ENCODE assay signal across 11 mouse cellular contexts in the genomic region with DNA sequence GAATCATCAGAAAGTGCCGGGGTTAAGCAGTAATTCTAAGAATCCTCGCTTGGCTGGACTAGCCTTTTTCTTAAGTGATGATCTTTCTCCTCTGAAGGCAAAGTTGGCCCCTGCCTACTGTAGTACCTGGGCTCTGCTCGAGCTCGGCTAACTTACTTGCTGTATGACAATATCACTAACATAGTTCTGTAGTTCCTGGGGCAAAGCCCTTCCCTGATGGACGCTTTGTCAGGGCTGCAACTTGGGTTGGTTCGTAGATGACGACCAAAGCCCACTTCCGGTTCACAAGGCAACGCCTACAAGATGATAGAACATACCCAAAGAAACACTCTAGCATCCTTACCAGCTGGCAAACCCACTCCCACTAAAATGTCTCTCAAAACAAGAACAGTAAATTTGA. TPM values are rescaled to one million over a fixed set of nuclear protein-coding genes. Genes with fewer than 3 reads are reported as not detected.
DNase-seq lines count a peak whose midpoint lies in the region; ATAC-seq and TF ChIP-seq lines count a peak whose summit lies in the region.
"Had no signal": no experiment of that assay in that cellular context is flagged by ENCODE, and none has a peak within 500 bp of the region (broad histone marks: within the 10 kb centered on the region; RNA-seq: fewer than 3 reads in every experiment).

No protein-coding gene starts in this region.

- WGBS in heart, embryonic 12.5 days = 81% methylated on average over 9 of the region's 9 CpGs
- 80% methylated on average over 9 of the region's 9 CpGs for WGBS in liver, adult 2 months
- WGBS in liver, embryonic 12.5 days (ENCODE audit: insufficient replicate concordance) = 68% methylated on average over 9 of the region's 9 CpGs
- WGBS in stomach, embryonic 14.5 days = 87% methylated on average over 9 of the region's 9 CpGs

- intact Hi-C loops in heart, postnatal 36 days (cut with DNase I) = no loop called here
- intact Hi-C loops in gastrocnemius, postnatal 14 days (cut with DNase I; ENCODE audit: low total_unique reads) = no loop called here

- no peak overlapping the region; the same call in 1 of the 2 replicates for H3K9ac ChIP-seq in heart, embryonic 12.5 days
- H3K9ac ChIP-seq in liver, adult 2 months (ENCODE audit: low read depth, low read length) = no peak overlapping the region
- H3K9ac ChIP-seq in liver, embryonic 12.5 days = no peak overlapping the region
- no peak overlapping the region for H3K9ac ChIP-seq in stomach, embryonic 14.5 days (replicated peaks; ENCODE audit: low read depth, low read length)

- peaks cover under 1% of the 10 kb centered on the region for H3K9me3 ChIP-seq in heart, embryonic 12.5 days (replicated peaks)
- H3K9me3 ChIP-seq in liver, embryonic 12.5 days (replicated peaks) = no peaks in the 10 kb centered on the region
- no peaks in the 10 kb centered on the region for H3K9me3 ChIP-seq in stomach, embryonic 14.5 days (ENCODE audit: control insufficient read depth, low read depth, low read length)

- H3K4me2 ChIP-seq in heart, embryonic 12.5 days = no peak overlapping the region
- H3K4me2 ChIP-seq in liver, embryonic 12.5 days = no peak overlapping the region
- H3K4me2 ChIP-seq in stomach, embryonic 14.5 days (replicated peaks; ENCODE audit: low read depth, low read length) = no peak overlapping the region

- H3K27ac ChIP-seq in heart, embryonic 12.5 days (ENCODE audit: poor library complexity, severe bottlenecking) = peak overlapping the region; percentile 98
- H3K27ac ChIP-seq in liver, adult 2 months (replicated peaks; ENCODE audit: insufficient read depth, low read depth, low read length) = peak overlapping the region; percentile 86
- no peak overlapping the region for H3K27ac ChIP-seq in liver, embryonic 12.5 days
- peak overlapping the region; percentile 91 for H3K27ac ChIP-seq in bone marrow macrophage, adult 2 months (ENCODE audit: insufficient read depth, low read depth, low read length)
- peak overlapping the region; percentile 66; the same call in 1 of the 2 replicates for H3K27ac ChIP-seq in stomach, embryonic 14.5 days (ENCODE audit: low read length)

- ATAC-seq in heart, embryonic 12.5 days (ENCODE audit: insufficient number of reproducible peaks, low FRiP score) = no peak
- ATAC-seq in liver, embryonic 12.5 days = no peak
- no peak for ATAC-seq in stomach, embryonic 14.5 days (ENCODE audit: insufficient number of reproducible peaks, insufficient read depth, low FRiP score, low read depth)
- no peak for ATAC-seq in cerebellum, adult (ENCODE audit: insufficient number of reproducible peaks, low FRiP score, low TSS enrichment)

- no peaks in the 10 kb centered on the region for H3K27me3 ChIP-seq in heart, embryonic 12.5 days (replicated peaks)
- H3K27me3 ChIP-seq in liver, adult 2 months (ENCODE audit: control insufficient read depth, insufficient read depth, low read length) = no peaks in the 10 kb centered on the region
- H3K27me3 ChIP-seq in liver, embryonic 12.5 days (replicated peaks) = no peaks in the 10 kb centered on the region
- no peaks in the 10 kb centered on the region for H3K27me3 ChIP-seq in stomach, embryonic 14.5 days (ENCODE audit: control insufficient read depth, insufficient read depth, low read length)

- no peak for TF ChIP-seq CTCF in liver, adult 2 months (IDR thresholded peaks at IDR 0.05; ENCODE audit: low read depth, low read length)
- no peak for TF ChIP-seq CTCF in bone marrow macrophage, adult 2 months (IDR thresholded peaks at IDR 0.05; ENCODE audit: low read depth, low read length)

- no peak overlapping the region for H3K4me3 ChIP-seq in heart, embryonic 12.5 days
- H3K4me3 ChIP-seq in liver, adult 2 months (ENCODE audit: insufficient read depth, low read depth, low read length) = no peak overlapping the region
- no peak overlapping the region for H3K4me3 ChIP-seq in liver, embryonic 12.5 days
- H3K4me3 ChIP-seq in bone marrow macrophage, adult 2 months (ENCODE audit: insufficient read depth, low read length) = no peak overlapping the region
- no peak overlapping the region for H3K4me3 ChIP-seq in stomach, embryonic 14.5 days (ENCODE audit: low read depth, low read length)

- peaks cover 42% of the 10 kb centered on the region for H3K4me1 ChIP-seq in heart, embryonic 12.5 days (replicated peaks)
- peaks cover 13% of the 10 kb centered on the region for H3K4me1 ChIP-seq in liver, adult 2 months (ENCODE audit: control insufficient read depth, insufficient read depth, low read length)
- peaks cover 20% of the 10 kb centered on the region for H3K4me1 ChIP-seq in liver, embryonic 12.5 days
- H3K4me1 ChIP-seq in bone marrow macrophage, adult 2 months (ENCODE audit: control insufficient read depth, insufficient read depth, low read length) = peaks cover 63% of the 10 kb centered on the region
- peaks cover 9% of the 10 kb centered on the region for H3K4me1 ChIP-seq in stomach, embryonic 14.5 days (ENCODE audit: control insufficient read depth, insufficient read depth, low read length)

- no peak for DNase-seq in heart, postnatal 36 days
- no peak for DNase-seq in liver, adult 2 months (ENCODE audit: extremely low read depth, low read depth, low spot score)
- no peak for DNase-seq in gastrocnemius, postnatal 14 days
- DNase-seq: cerebellum, adult 8-10 months; layer of hippocampus, postnatal 36 days; lung, adult 2 months had no signal

- peaks cover 44% of the 10 kb centered on the region for H3K36me3 ChIP-seq in heart, embryonic 12.5 days
- no peaks in the 10 kb centered on the region for H3K36me3 ChIP-seq in liver, adult 2 months (ENCODE audit: control insufficient read depth, insufficient read depth, low read length)
- peaks cover 8% of the 10 kb centered on the region for H3K36me3 ChIP-seq in liver, embryonic 12.5 days
- H3K36me3 ChIP-seq in stomach, embryonic 14.5 days (ENCODE audit: control insufficient read depth, insufficient read depth, low read length) = peaks cover 2% of the 10 kb centered on the region; the same call in 1 of the 2 replicates

- TF ChIP-seq POLR2A in liver, adult 2 months (IDR thresholded peaks at IDR 0.05; ENCODE audit: extremely low read depth, insufficient read depth, low read length) = no peak
- TF ChIP-seq POLR2A in bone marrow macrophage, adult 2 months (IDR thresholded peaks at IDR 0.05; ENCODE audit: borderline replicate concordance, low read depth, low read length) = no peak

- peaks cover 39% of the 10 kb centered on the region for H3K79me2 ChIP-seq in liver, adult 2 months (ENCODE audit: control insufficient read depth, insufficient read depth, low read length)

RNA-seq across cellular contexts. Expression of a gene that starts 47.7 kb away (rescaled TPM):
- polyA plus RNA-seq in heart, embryonic 12.5 days (2016; fragmentation: Nextera tagmentation; extraction: Ambion mirVana) = 31.3 and 32.1 TPM in 2 replicates
- 10 to 100 TPM; 39.1 to 39.8 TPM for total RNA-seq in heart, postnatal 36 days (2021)
- total RNA-seq in liver, adult 2 months (2014; rRNA removed) = 12.4 and 13.6 TPM in 2 replicates
- polyA plus RNA-seq in liver, adult 2 months (2012; rRNA removed) = 2.9 and 3.6 TPM in 2 replicates
- 6.8 and 7.0 TPM in 2 replicates for polyA plus RNA-seq in liver, embryonic 12.5 days (2016; fragmentation: Nextera tagmentation; extraction: Ambion mirVana)
- polyA plus RNA-seq in bone marrow macrophage, adult 2 months (2012; ENCODE audit: insufficient read depth, insufficient read length, missing spikeins) = 20.6 and 24.0 TPM in 2 replicates
- 23.0 and 25.5 TPM in 2 replicates for polyA plus RNA-seq in stomach, embryonic 14.5 days (2014; fragmentation: Nextera tagmentation; extraction: Ambion mirVana)
- 10 to 100 TPM; 12.9 to 14.6 TPM for total RNA-seq in gastrocnemius, postnatal 14 days (2021)
